Mouse (Mus musculus) lung, postnatal 36 days (tissue): Measurements from ENCODE around the gene Armh4.

Experiments used
- DNase-seq: peaks from one replicate; pipeline ENCODE4 v3.0.0; 2022; ENCODE audit warnings: mixed read lengths

Armh4 gene

DNA sequence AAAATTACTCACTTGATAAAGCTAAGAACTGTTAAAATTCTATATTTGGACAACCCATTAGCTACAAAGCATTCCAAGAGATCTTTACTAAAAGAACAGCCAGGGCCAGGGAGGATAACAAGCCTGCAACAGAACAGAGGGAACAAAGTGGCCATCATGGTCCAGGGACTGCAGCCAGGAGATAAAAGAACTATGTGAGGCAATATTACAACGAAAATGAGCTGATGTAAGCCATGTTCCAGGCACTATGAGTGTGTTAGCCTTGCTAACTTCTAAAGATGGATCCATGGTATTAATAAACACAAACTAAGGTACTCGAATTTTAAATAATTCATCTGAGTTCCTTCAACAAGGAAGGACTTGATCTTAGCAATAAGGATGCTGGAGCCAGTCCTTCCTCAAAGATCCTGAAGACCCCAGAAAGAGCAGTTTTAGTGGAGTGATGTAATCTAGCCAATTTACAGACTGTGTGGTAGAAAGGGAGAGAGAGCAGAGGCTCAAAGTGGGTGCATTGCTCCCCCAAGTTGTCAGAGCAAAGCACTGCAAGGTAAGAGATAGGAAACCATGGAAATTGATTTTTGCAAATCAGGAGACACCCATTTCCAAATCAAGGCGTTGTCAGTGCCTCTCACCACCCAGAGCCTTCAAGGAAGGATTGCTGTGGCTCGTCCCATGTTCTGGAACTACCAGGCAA lies 59.7 kb downstream of the Armh4 start:
- DNase-seq: no peak

DNA sequence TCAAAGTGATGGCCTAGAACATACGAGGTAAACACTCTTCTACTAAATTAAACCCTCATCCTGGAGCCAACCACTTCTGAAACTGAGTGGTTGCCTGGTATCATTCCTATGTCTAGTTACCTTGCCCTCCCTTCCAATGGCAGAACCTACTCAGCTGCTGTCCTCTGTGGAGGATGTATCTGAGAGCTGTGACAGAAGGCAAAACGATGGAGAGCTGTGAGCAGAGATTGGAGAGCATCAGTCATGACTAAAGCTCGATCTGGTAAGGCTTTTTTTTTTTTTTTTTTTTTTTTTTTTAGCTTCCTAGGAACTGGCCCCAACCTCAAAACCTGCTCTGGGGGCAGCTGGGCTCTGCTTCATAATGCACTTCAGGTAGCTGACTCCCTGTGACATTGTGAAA lies 60.4 kb downstream of the Armh4 start:
- DNase-seq: no peak

DNA sequence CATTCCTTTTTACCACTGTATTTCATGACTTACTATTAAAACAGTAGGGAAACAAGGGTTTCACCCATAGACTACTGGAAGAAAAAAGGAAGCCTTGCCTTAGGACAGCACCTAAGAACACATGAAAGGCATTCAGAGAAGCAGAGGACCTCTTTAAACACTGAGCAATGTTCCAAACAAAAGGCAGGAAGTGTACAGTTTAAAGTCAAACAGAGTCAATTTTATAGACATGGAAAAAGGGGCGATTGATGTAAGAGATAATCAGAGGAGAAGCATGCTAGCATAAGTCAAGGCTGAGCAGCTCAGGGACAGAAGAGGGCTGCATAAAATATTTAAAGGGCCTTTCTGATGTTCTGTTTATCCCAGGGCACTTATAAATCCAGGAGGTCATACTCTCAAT lies 61.9 kb downstream of the Armh4 start:
- DNase-seq: no peak

DNA sequence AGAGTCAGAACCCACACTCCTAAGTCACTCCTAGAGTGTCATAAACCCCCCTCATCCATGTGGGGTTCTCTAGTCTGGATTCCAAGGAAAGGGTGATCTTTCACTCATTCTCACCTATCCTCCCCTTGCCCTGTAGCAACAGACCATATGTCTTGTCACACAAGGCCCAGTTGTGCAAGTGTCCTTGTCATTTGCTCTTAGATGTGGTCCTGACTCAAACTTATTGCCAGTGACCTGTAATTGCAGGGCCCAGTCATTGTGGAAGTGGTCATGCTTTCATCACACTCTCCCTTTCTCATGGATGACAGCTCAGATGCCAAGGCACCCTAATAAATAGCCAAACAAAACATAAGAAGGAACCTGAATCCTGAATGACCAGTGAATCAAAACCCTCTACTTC lies 63.5 kb downstream of the Armh4 start:
- DNase-seq: no peak

DNA sequence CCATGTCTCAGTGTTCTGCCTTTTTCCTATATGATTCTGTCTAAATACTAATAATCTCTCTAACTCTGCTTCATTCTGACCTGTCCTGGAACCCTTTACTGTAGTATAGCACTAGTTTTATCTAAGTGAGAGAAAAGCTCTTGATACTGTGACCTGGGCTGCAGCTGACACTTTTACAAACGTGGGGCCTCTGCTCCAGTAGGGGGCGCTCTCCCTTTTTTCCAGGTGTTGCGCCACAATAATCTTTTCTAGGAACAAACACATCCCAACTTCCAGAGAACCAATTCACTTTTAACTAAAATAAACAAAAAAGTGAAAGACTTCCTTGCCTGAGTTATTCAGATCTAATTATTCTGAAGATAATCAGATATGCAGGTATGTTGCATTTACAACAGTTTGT lies 72.2 kb downstream of the Armh4 start:
- DNase-seq: peak; percentile 3

DNA sequence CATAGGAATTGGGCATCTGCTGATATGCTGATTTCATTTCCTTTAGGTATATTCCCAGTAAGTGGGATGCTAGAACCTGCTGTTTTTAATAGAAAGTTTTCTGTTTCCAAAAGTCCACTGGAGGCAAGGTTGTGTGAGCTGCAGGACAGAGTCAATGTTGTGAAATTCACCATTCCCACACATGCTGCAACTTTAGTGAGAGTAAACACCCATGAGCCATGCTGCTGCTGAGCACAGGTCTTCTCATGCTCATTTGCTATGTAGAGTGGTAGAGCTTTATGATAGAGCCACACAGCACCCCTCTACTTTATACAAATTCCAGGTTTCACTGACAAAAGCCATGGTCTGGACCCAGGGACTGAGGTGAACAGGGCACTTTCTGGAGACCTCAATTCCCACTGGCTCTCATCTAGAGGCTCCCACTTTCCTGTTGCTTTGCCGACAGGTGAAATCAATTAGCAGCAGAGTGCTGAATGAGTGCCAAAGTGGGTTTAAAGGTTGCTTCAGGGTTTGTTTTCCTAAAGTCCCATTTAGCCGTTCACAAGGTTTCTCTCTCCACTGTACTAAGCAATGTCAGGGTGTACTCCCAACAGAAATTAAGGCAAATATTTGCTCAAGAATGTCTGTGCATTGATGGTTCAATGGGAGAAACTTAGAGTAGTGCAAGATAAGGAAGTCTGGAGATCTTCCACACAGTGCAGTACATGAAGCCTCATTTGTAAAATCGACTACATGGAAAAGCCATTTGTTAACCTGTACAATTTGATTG lies 79.6 kb downstream of the Armh4 start:
- no peak for DNase-seq

DNA sequence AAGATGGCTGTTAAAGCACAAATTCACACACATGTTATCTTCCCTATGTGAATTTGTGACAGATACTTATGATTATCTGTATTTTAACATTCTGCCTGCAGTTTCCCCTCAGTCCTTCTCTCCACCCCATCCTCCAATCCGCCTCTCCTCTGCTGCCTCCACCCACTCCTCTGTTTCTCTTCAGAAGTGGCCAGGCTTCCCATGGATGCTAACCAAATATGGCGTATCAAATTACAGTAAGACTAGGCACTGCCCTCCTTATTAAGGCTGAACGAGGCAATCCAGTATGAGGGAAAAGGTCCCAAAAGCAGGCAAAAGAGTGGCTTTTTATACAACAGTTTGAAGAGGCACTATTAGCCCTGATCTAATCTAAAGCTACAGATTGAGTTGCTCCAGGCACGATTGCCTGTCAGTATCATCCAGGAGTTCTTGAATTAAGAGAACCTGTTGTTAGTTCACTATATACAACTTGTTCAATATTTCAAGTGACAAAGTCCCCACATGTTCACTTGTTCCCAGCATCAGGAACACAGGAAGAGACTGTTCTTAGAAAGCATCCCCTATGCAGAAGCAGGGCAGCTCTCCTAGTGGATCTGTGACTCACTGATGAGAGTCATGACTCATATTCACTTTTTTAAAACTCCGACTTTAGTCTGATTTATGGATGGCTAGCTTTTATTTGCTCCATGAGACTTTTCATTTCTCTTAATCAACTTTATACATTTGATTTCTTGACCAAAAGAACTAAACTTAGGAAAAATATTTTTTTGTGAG lies 103.5 kb downstream of the Armh4 start:
- DNase-seq: no peak

DNA sequence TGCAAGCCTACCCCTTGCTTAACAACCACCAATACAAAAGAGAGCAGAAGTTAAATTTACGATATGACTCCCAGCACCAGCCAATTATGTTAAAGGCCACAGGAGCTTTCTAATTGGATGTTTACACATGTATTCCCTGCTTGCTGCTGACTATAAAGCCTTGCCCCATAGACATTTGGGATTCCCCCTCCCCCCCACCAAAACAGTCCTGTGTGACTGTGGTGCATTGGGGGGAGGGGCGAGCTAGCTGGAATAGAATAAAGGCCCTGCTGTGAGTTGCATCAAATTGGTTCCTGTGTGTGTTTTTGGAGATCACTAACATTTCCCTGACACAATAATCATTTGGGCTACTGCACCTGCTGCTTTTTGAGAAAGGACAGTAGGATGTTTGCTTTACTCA lies 106.6 kb downstream of the Armh4 start:
- no peak for DNase-seq

DNA sequence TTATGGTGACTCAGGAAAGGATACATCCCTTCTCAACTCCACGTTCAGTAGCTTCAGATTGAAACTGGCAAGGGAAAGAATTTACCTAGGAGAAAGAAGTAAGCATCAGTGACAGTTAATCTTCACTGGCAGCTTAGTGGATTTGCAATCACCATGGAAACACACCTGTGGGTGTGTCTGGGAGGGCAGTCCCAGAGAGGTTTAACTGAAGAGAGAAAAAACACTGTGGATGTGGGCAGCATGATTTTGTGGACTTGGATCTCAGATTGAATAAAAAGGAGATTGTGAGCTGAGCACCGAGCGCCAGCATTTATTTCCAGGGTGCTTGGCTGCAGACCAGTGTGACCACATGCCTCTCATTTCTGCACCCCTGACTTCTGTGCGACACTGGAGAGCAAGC lies 122.7 kb downstream of the Armh4 start:
- DNase-seq: no peak

DNA sequence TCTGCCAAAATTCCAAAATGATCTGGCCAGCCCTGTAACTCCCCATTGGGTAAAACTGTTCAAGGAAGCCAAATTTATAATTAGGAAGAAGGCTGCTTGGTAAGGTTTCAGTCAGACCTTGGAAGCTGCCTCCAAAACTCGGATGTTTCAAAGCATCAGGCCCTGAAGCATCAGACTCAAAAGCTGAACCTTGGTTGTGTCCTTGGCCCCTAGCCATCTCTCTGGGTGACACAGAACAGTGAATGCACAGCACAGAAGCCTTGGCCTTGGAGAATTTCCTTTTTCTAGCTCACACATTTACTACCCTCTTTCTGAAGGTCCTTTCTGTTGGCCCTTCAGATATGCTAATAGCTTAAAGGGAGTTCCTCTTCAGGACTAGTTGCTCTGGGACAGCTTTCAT lies 134.0 kb downstream of the Armh4 start:
- DNase-seq: no peak

DNA sequence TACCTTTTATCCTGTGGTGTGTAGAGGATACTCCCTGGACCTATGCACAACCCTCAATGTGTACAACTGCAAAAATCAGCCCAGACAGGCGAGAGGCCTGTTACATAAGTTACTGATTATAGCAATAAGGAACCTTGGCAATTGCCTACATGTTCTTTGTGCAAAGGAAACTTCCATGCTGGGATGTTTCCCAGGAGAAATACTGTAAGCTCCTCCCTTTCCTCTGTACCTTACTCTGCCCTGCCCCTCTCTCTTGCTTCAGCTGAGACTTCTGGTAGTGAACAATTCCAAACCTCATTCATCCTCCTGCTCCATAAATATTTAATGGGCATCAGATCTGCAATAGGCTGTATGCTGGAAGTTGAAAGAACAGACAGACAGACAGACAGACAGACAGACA lies 145.8 kb downstream of the Armh4 start:
- DNase-seq: no peak

DNA sequence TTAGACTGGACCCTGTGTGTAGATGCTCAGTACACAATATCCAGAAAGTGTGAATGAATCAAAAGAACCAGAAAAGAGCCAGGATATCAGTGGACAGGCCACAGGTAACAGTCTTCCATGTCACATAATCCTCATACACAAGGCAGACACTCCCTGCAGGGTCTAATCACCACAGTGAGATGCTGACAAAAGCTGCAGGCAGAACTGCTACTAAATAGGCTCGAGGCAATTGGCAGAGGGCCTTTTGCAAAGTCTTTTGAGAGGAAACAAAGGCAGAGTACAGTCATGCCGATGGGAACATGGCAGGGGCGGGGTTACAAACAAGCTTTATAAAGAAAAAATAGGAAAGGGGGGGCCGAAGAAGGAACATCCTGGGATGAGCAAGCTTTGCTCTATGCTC lies 157.1 kb downstream of the Armh4 start:
- no peak for DNase-seq
